8 mouse cellular contexts compared by ENCODE assay signal in genomic region chr3:116512151-116512903, GRCm38 (mm10). TPM values are rescaled to one million over a fixed set of nuclear protein-coding genes. Genes with fewer than 3 reads are reported as not detected.
DNase-seq lines count a peak whose midpoint lies in the region; ATAC-seq lines count a peak whose summit lies in the region.

No protein-coding gene starts in this region.

- no peak overlapping the region for H3K9ac ChIP-seq in forebrain, embryonic 16.5 days (replicated peaks; ENCODE audit: low read depth, low read length)
- no peak overlapping the region for H3K9ac ChIP-seq in midbrain, embryonic 11.5 days (ENCODE audit: low read length)

- no peaks in the 10 kb centered on the region for H3K27me3 ChIP-seq in forebrain, embryonic 16.5 days (replicated peaks; ENCODE audit: control insufficient read depth, insufficient read depth, low read length)
- H3K27me3 ChIP-seq in midbrain, embryonic 11.5 days (ENCODE audit: control insufficient read depth, insufficient read depth, low read length): no peaks in the 10 kb centered on the region

- H3K4me1 ChIP-seq in forebrain, embryonic 16.5 days (replicated peaks; ENCODE audit: control insufficient read depth, insufficient read depth, low read length): peaks cover 11% of the 10 kb centered on the region
- peaks cover 6% of the 10 kb centered on the region for H3K4me1 ChIP-seq in midbrain, embryonic 11.5 days (ENCODE audit: control insufficient read depth, insufficient read depth, low read length)

- no peak overlapping the region for H3K27ac ChIP-seq in forebrain, embryonic 16.5 days (ENCODE audit: low read length)
- no peak overlapping the region for H3K27ac ChIP-seq in midbrain, embryonic 11.5 days (ENCODE audit: low read depth, low read length)

- H3K9me3 ChIP-seq in forebrain, embryonic 16.5 days (ENCODE audit: control insufficient read depth, low read length): no peaks in the 10 kb centered on the region
- H3K9me3 ChIP-seq in midbrain, embryonic 11.5 days (ENCODE audit: control insufficient read depth, low read length): no peaks in the 10 kb centered on the region

- H3K4me3 ChIP-seq in forebrain, embryonic 16.5 days (replicated peaks; ENCODE audit: low read length): peak overlapping the region; percentile 54
- H3K4me3 ChIP-seq in midbrain, embryonic 11.5 days (ENCODE audit: low read depth, low read length): peak overlapping the region; percentile 67

- H3K4me2 ChIP-seq in forebrain, embryonic 16.5 days (ENCODE audit: low read length): peak overlapping the region; percentile 52
- peak overlapping the region; percentile 55 for H3K4me2 ChIP-seq in midbrain, embryonic 11.5 days

- DNase-seq in adrenal gland, postnatal 36 days: peak; percentile 23 to 46
- no peak for DNase-seq in adrenal gland, adult 2 months
- peak; percentile 27 to 35 for DNase-seq in thymus, adult 18-20 months
- no peak for DNase-seq in thymus, postnatal 25 days
- peak; percentile 37 to 59 for DNase-seq in kidney, postnatal 4 days
- no peak for DNase-seq in midbrain, embryonic 11.5 days (ENCODE audit: low spot score, missing footprints)
- DNase-seq in yolk sac, embryonic 10.5 days (ENCODE audit: low spot score): no peak

- no peaks in the 10 kb centered on the region for H3K36me3 ChIP-seq in forebrain, embryonic 16.5 days (ENCODE audit: control insufficient read depth, insufficient read depth)
- no peaks in the 10 kb centered on the region for H3K36me3 ChIP-seq in midbrain, embryonic 11.5 days (ENCODE audit: control insufficient read depth, insufficient read depth, low read length)

- 43% methylated on average over 12 of the region's 12 CpGs for WGBS in forebrain, embryonic 16.5 days
- 41% methylated on average over 12 of the region's 12 CpGs for whole genome bisulfite sequencing in midbrain, embryonic 11.5 days

- ATAC-seq in forebrain, embryonic 16.5 days: peak; percentile 17
- ATAC-seq in midbrain, embryonic 11.5 days (ENCODE audit: low FRiP score): peak; percentile 38

RNA-seq across cellular contexts. Expression of gene Dbt, which starts 0.5 kb away (rescaled TPM):
- total RNA-seq in adrenal gland, postnatal 36 days (2021): 10 to 100 TPM; 59.1 to 87.6 TPM
- 10 to 100 TPM; 83.9 to 91.5 TPM for total RNA-seq in adrenal gland, adult 2 months (2021)
- polyA plus RNA-seq in adrenal gland, adult 2 months (2012; rRNA removed): 13.2 and 21.4 TPM in 2 replicates
- polyA plus RNA-seq in forebrain, embryonic 16.5 days (2015; fragmentation: Nextera tagmentation; extraction: Ambion mirVana): 16.1 and 16.9 TPM in 2 replicates
- 10.5 and 14.5 TPM in 2 replicates for polyA plus RNA-seq in midbrain, embryonic 11.5 days (2014; fragmentation: Nextera tagmentation; extraction: Ambion mirVana)

RNA-seq across cellular contexts. Expression of gene Rtca, which starts 4.3 kb away (rescaled TPM):
- total RNA-seq in adrenal gland, postnatal 36 days (2021): 10 to 100 TPM; 32.3 to 34.4 TPM
- 10 to 100 TPM; 27.4 to 37.1 TPM for total RNA-seq in adrenal gland, adult 2 months (2021)
- 28.6 and 40.6 TPM in 2 replicates for polyA plus RNA-seq in adrenal gland, adult 2 months (2012; rRNA removed)
- polyA plus RNA-seq in forebrain, embryonic 16.5 days (2015; fragmentation: Nextera tagmentation; extraction: Ambion mirVana): 104 and 106 TPM in 2 replicates
- polyA plus RNA-seq in midbrain, embryonic 11.5 days (2014; fragmentation: Nextera tagmentation; extraction: Ambion mirVana): 119 and 129 TPM in 2 replicates

RNA-seq across cellular contexts. Expression of gene Lrrc39, which starts 50.4 kb away (rescaled TPM):
- total RNA-seq in adrenal gland, postnatal 36 days (2021): 1 to 10 TPM; 1.6 to 2.9 TPM
- total RNA-seq in adrenal gland, adult 2 months (2021): 1 to 10 TPM; 2.0 to 3.2 TPM
- polyA plus RNA-seq in adrenal gland, adult 2 months (2012; rRNA removed): 0.31 and 0.43 TPM in 2 replicates
- 0.29 and 0.42 TPM in 2 replicates for polyA plus RNA-seq in forebrain, embryonic 16.5 days (2015; fragmentation: Nextera tagmentation; extraction: Ambion mirVana)
- polyA plus RNA-seq in midbrain, embryonic 11.5 days (2014; fragmentation: Nextera tagmentation; extraction: Ambion mirVana): 0.88 and 0.97 TPM in 2 replicates

Comparison
In these comparisons a context has a peak if more than half of its experiments do, and no peak if none do; other contexts are left out.
1. DNase-seq: peak in adrenal gland, postnatal 36 days (2 of 2), thymus, adult 18-20 months (2 of 2) and kidney, postnatal 4 days (2 of 2); none in adrenal gland, adult 2 months (single experiment), thymus, postnatal 25 days (single experiment), midbrain, embryonic 11.5 days (single experiment) and yolk sac, embryonic 10.5 days (single experiment).